Mouse (Mus musculus) C2C12 (cell line): Measurements from ENCODE around the gene Rbm20.

ENCODE experiments used
- CTCF ChIP-seq: IDR thresholded peaks from one replicate; pipeline ENCODE4 v1.5.1; 2011; ENCODE audit not compliant: control insufficient read depth, insufficient read depth, insufficient read length
- MAX ChIP-seq: IDR thresholded peaks from one replicate; pipeline ENCODE4 v1.6.1; 2011; ENCODE audit warnings: mild to moderate bottlenecking, control low read depth
- USF1 ChIP-seq: IDR thresholded peaks from one replicate; pipeline ENCODE4 v1.6.1; 2011; ENCODE audit warnings: low read depth, mild to moderate bottlenecking, control low read depth, moderate library complexity

DNA sequence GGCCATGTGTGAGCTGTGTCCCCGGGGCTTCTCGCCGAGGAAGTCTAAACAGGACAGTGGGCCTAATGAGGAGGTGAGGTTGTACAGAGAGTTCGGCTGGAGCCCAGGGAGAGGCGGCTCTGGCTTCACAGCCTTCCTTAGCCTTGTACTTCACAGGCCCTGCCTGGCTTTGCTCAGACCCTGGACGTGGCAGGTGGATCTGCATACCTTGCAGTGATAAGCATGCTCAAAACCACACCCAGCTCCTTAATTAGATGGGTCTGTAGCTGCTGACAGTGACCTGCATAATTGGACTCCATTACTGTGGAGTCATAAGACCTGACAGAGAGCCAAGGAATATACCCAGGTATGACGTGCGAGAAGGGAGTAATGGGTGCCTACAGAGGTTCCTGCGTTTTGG lies 102.3 kb downstream of the Rbm20 start:
- TF ChIP-seq CTCF (no peak), USF1 (no peak), MAX (no peak)
